Mouse (Mus musculus) limb, embryonic 11.5 days (tissue): ENCODE measurements at regions not wholly inside any gene's neighbourhood (a gene's known extent, or its start where the extent isn't known, plus 50 kb on each side); places are given as distances from the start of the nearest gene placed in this dataset.
"Not testable (repeated sequence)": the region's sequence is repeated elsewhere in the genome, so short reads cannot be mapped to it uniquely, and the experiment has no call there.

Source experiments
- ATAC-seq: fragments of 200-750 bp; cut with Nextera tagmentation; 2 replicates; pipeline ENCODE4 v1.8.0; 2017; ENCODE audit warnings: low read depth; ENCODE audit not compliant: insufficient number of reproducible peaks, low FRiP score, low TSS enrichment
- DNase-seq: peaks from one replicate; pipeline ENCODE4 v3.0.0-alpha.2; 2015; ENCODE audit warnings: low spot score
- H3K27ac ChIP-seq: fragments of 300-500 bp; sonication (generic); replicated peaks from 2 replicates; pipeline ENCODE4 v1.5.1; 2014; ENCODE audit warnings: low read depth, mild to moderate bottlenecking, low read length
- H3K27me3 ChIP-seq: fragments of 300-500 bp; sonication (generic); 2 replicates; pipeline ENCODE4 v1.6.1; 2014; ENCODE audit warnings: mild to moderate bottlenecking, low read length, mixed read lengths; ENCODE audit not compliant: control insufficient read depth, insufficient read depth
- H3K36me3 ChIP-seq: fragments of 300-500 bp; sonication (generic); 2 replicates; pipeline ENCODE4 v1.6.1; 2014; ENCODE audit warnings: mild to moderate bottlenecking, low read length, moderate library complexity, mixed read lengths; ENCODE audit not compliant: control insufficient read depth, insufficient read depth
- H3K4me1 ChIP-seq: fragments of 300-500 bp; sonication (generic); 2 replicates; pipeline ENCODE4 v1.6.1; 2014; ENCODE audit warnings: low read length, mixed read lengths; ENCODE audit not compliant: control insufficient read depth, insufficient read depth
- H3K4me2 ChIP-seq: fragments of 300-500 bp; sonication (generic); 2 replicates; pipeline ENCODE4 v1.6.1; 2014; ENCODE audit warnings: low read depth, mild to moderate bottlenecking, moderate library complexity; ENCODE audit not compliant: severe bottlenecking
- H3K4me3 ChIP-seq: fragments of 300-500 bp; sonication (generic); 2 replicates; pipeline ENCODE4 v1.5.1; 2014; ENCODE audit warnings: low read depth, low read length
- H3K9ac ChIP-seq: fragments of 300-500 bp; sonication (generic); 2 replicates; pipeline ENCODE4 v1.6.1; 2014; ENCODE audit warnings: mild to moderate bottlenecking, low read length
- H3K9me3 ChIP-seq: fragments of 300-500 bp; sonication (generic); 2 replicates; pipeline ENCODE4 v1.6.1; 2016; ENCODE audit warnings: low read length; ENCODE audit not compliant: control insufficient read depth
- WGBS: fragments of 180-500 bp; shearing (Covaris S2); extraction: QIAGEN DNeasy Blood & Tissue Kit; methylation state at CpG from one replicate; pipeline ENCODE4 v1.1.7; 2014; 5-methylcytosine and 5-hydroxymethylcytosine counted together

DNA sequence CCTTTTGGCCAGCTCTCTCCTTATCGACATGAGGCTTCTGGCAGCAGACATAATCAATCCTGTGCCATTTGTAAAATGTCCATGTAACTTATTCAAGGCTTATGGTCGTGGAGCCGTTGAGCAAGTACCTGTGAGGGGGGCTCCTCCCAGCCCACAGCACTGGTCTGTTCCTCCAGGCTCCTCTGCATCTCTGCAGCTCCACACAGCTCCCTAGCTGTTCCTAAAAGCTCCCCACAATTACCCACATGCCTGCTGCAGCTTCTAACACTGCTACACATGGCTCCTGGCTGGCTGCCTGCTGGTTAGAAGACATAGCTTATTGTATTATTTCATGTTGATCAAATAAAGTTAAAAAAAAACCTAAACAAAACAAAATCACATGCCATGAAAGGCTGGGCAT, 77.9 kb downstream of the Tcp10c start:
- not testable (repeated sequence) for H3K4me3 ChIP-seq, H3K9ac ChIP-seq, H3K36me3 ChIP-seq, H3K27ac ChIP-seq, H3K9me3 ChIP-seq, H3K4me2 ChIP-seq, ATAC-seq, H3K27me3 ChIP-seq, DNase-seq, H3K4me1 ChIP-seq
- 86% methylated on average over 3 of the region's 3 CpGs for WGBS

GRCm38 (mm10) chr17:13434146-13434545, 79.8 kb downstream of the Tcp10c start:
- H3K27ac ChIP-seq, H3K27me3 ChIP-seq, H3K36me3 ChIP-seq, H3K9ac ChIP-seq, DNase-seq, H3K9me3 ChIP-seq, H3K4me3 ChIP-seq, H3K4me2 ChIP-seq, H3K4me1 ChIP-seq: not testable (repeated sequence)
- peak; percentile 17; the same call in 1 of the 2 replicates for ATAC-seq
- 84% methylated on average over 7 of the region's 7 CpGs for WGBS

GRCm38 (mm10) chr17:13438790-13439189, 84.4 kb downstream of the Tcp10c start:
- not testable (repeated sequence) for H3K36me3 ChIP-seq, DNase-seq, H3K4me3 ChIP-seq, H3K27me3 ChIP-seq, ATAC-seq, H3K9me3 ChIP-seq, H3K27ac ChIP-seq, H3K4me1 ChIP-seq, H3K4me2 ChIP-seq, H3K9ac ChIP-seq
- 76% methylated on average over 2 of the region's 3 CpGs for WGBS

- H3K9ac ChIP-seq, H3K27ac ChIP-seq, H3K4me2 ChIP-seq, DNase-seq, H3K9me3 ChIP-seq, H3K36me3 ChIP-seq, H3K4me3 ChIP-seq, H3K27me3 ChIP-seq, H3K4me1 ChIP-seq, ATAC-seq: not testable (repeated sequence)
- WGBS: 85% methylated on average over 9 of the region's 9 CpGs
Measured at GRCm38 (mm10) chr17:13440708-13441530, 86.5 kb downstream of the Tcp10c start.

- not testable (repeated sequence) for H3K4me3 ChIP-seq, H3K27ac ChIP-seq, H3K27me3 ChIP-seq, H3K36me3 ChIP-seq, H3K9ac ChIP-seq, H3K4me2 ChIP-seq, H3K9me3 ChIP-seq, DNase-seq, ATAC-seq, H3K4me1 ChIP-seq
- WGBS: 94% methylated on average over 5 of the region's 6 CpGs
Measured at GRCm38 (mm10) chr17:13442229-13442628, 87.9 kb downstream of the Tcp10c start.

DNA sequence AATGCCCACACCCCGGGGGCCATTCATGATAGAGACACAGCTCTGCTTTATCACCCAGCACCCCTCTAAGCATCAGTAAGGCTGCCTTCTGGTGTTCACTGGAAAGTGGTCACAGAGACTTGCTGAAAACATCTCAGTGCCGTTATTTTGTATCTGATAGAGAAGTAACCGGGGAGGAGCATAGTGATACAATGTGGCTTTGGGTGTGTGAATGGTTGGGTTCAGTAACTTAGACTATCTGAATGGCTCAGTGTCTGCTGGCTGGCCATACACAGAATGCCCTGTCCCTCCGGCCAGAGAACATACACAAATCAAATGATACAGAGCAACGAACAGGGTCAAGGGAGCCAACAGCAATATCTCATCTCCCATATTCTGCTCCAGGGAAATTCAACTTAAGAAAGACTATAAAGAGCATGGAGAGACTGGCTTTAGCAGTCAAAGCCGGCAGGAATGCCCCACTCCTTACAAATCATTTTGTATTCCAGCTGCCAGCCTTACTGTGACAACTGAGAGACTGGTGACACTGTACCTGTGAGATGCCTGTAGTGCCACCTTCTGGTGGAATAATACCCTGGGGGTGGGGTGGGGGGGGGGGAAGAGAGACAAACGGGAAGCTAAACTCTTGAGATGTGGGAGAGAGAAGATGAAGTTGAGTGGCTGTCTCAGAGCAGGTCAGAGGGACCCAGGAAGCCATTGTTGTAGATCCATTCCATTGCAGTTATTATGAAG, 102.7 kb downstream of the Tcp10c start:
- H3K4me3 ChIP-seq, H3K9me3 ChIP-seq, H3K27me3 ChIP-seq, H3K27ac ChIP-seq, H3K4me1 ChIP-seq, DNase-seq, H3K36me3 ChIP-seq, H3K4me2 ChIP-seq, H3K9ac ChIP-seq, ATAC-seq: not testable (repeated sequence)
- 85% methylated on average over 6 of the region's 7 CpGs for WGBS

GRCm38 (mm10) chr17:13457942-13458341, 103.6 kb downstream of the Tcp10c start:
- 84% methylated on average over 2 of the region's 2 CpGs for WGBS
- H3K9me3 ChIP-seq, H3K4me2 ChIP-seq, ATAC-seq, H3K36me3 ChIP-seq, H3K4me1 ChIP-seq, H3K27ac ChIP-seq, H3K27me3 ChIP-seq, DNase-seq, H3K9ac ChIP-seq, H3K4me3 ChIP-seq: not testable (repeated sequence)

DNA sequence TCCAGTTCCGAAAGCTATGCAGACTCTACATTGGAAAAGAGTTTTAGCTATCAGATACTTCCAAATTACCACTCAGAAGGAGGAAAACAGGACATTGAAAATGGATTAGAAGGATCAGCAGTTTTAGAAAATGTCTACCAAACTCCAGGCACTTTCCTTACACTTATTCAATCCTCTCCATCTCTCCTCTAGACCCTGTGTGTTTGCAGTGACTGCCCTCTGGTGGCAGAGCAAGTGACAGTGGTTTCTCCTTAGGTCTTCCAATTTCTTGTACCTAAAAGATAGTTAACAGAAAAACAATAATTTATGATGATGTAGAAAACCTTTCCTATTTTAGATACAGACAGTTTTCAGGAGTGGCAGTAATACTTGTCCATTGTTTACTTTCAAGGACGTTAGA, 104.4 kb downstream of the Tcp10c start:
- not testable (repeated sequence) for H3K4me3 ChIP-seq, H3K27me3 ChIP-seq, H3K4me1 ChIP-seq, ATAC-seq, H3K36me3 ChIP-seq, DNase-seq, H3K4me2 ChIP-seq, H3K27ac ChIP-seq, H3K9me3 ChIP-seq, H3K9ac ChIP-seq
- no CpG with 5 or more reads among the region's 2 CpGs for WGBS
